Mouse (Mus musculus): ENCODE measurements around the gene Cd3eap.

GRCm38 (mm10) chr7:19331910-19332309, 27.4 kb downstream of the Cd3eap start:
- TF ChIP-seq CTCF (IDR thresholded peaks at IDR 0.05; ENCODE audit: borderline replicate concordance, control insufficient read depth, extremely low read depth, insufficient read depth, low read length, poor library complexity) (no peak), POLR2A (IDR thresholded peaks at IDR 0.05; ENCODE audit: control insufficient read depth, extremely low read depth, insufficient read depth, low read length, poor library complexity) (no peak)
